ENCODE assay signal across 15 mouse cellular contexts in genomic region chr2:135954760-135955548, GRCm38 (mm10).
DNase-seq lines count a peak whose midpoint lies in the region; ATAC-seq lines count a peak whose summit lies in the region.
"Had no signal": no experiment of that assay in that cellular context is flagged by ENCODE, and none has a peak within 500 bp of the region (broad histone marks: within the 10 kb centered on the region; RNA-seq: fewer than 3 reads in every experiment).

No protein-coding gene starts in this region.

- ATAC-seq in kidney, embryonic 14.5 days (ENCODE audit: low FRiP score, low TSS enrichment) = no peak
- peak; percentile 41; the same call in 1 of the 2 replicates for ATAC-seq in intestine, embryonic 15.5 days
- no peak for ATAC-seq in hindbrain, embryonic 16.5 days

- no peak overlapping the region for H3K9ac ChIP-seq in kidney, embryonic 14.5 days (ENCODE audit: low read depth, low read length)
- H3K9ac ChIP-seq in intestine, embryonic 15.5 days = no peak overlapping the region
- H3K9ac ChIP-seq in hindbrain, embryonic 16.5 days (ENCODE audit: low read depth, low read length) = no peak overlapping the region
- H3K9ac ChIP-seq: forebrain, embryonic 12.5 days; heart, embryonic 15.5 days; lung, embryonic 15.5 days had no signal

- no peaks in the 10 kb centered on the region for H3K4me1 ChIP-seq in kidney, embryonic 14.5 days (ENCODE audit: control insufficient read depth, insufficient read depth, low read length)
- 0 out of 2 replicates have a peak, but pooled peaks cover 2% of the 10 kb centered on the region for H3K4me1 ChIP-seq in intestine, embryonic 15.5 days (replicated peaks)
- H3K4me1 ChIP-seq in limb, embryonic 10.5 days = peaks cover 4% of the 10 kb centered on the region; the same call in 1 of the 2 replicates
- no peaks in the 10 kb centered on the region for H3K4me1 ChIP-seq in hindbrain, embryonic 16.5 days (ENCODE audit: control insufficient read depth, insufficient read depth, low read depth, low read length)
- H3K4me1 ChIP-seq: forebrain, embryonic 12.5 days; heart, embryonic 15.5 days; midbrain, embryonic 10.5 days had no signal

- no peaks in the 10 kb centered on the region for H3K9me3 ChIP-seq in kidney, embryonic 14.5 days (ENCODE audit: control insufficient read depth, low read length)
- no peaks in the 10 kb centered on the region for H3K9me3 ChIP-seq in intestine, embryonic 15.5 days
- H3K9me3 ChIP-seq in limb, embryonic 10.5 days (replicated peaks) = no peaks in the 10 kb centered on the region
- no peaks in the 10 kb centered on the region for H3K9me3 ChIP-seq in hindbrain, embryonic 16.5 days (ENCODE audit: control insufficient read depth, low read length)
- H3K9me3 ChIP-seq: forebrain, embryonic 12.5 days; heart, embryonic 15.5 days; lung, embryonic 15.5 days; midbrain, embryonic 10.5 days had no signal

- no peak overlapping the region for H3K27ac ChIP-seq in kidney, embryonic 14.5 days (ENCODE audit: low read depth, low read length)
- H3K27ac ChIP-seq in intestine, embryonic 15.5 days = no peak overlapping the region
- no peak overlapping the region for H3K27ac ChIP-seq in limb, embryonic 10.5 days
- H3K27ac ChIP-seq in hindbrain, embryonic 16.5 days (ENCODE audit: low read depth, low read length) = no peak overlapping the region
- H3K27ac ChIP-seq: forebrain, embryonic 12.5 days; heart, embryonic 15.5 days; lung, embryonic 15.5 days; midbrain, embryonic 10.5 days had no signal

- peak; percentile 23 for DNase-seq in kidney, adult 18-20 months
- DNase-seq in kidney, postnatal 10 days = peak; percentile 38
- DNase-seq in lung, postnatal 14 days = peak; percentile 23
- no peak for DNase-seq in limb, embryonic 10.5 days (ENCODE audit: low spot score)
- DNase-seq: cerebellum, adult 9-11 months; right cerebral cortex, postnatal 25 days; thymus, postnatal 36 days had no signal

- no peak overlapping the region for H3K4me2 ChIP-seq in kidney, embryonic 14.5 days (replicated peaks; ENCODE audit: low read depth, low read length)
- no peak overlapping the region for H3K4me2 ChIP-seq in intestine, embryonic 15.5 days (replicated peaks)
- H3K4me2 ChIP-seq in hindbrain, embryonic 16.5 days (ENCODE audit: low read length) = no peak overlapping the region
- H3K4me2 ChIP-seq: forebrain, embryonic 12.5 days; heart, embryonic 15.5 days; lung, embryonic 15.5 days had no signal

- 78% methylated on average over 13 of the region's 13 CpGs for WGBS in kidney, embryonic 14.5 days
- WGBS in intestine, embryonic 15.5 days = 49% methylated on average over 13 of the region's 13 CpGs
- WGBS in limb, embryonic 10.5 days = 90% methylated on average over 13 of the region's 13 CpGs
- WGBS in hindbrain, embryonic 16.5 days = 90% methylated on average over 13 of the region's 13 CpGs

- no peak overlapping the region for H3K4me3 ChIP-seq in kidney, embryonic 14.5 days (ENCODE audit: low read length)
- H3K4me3 ChIP-seq in intestine, embryonic 15.5 days (replicated peaks) = no peak overlapping the region
- no peak overlapping the region for H3K4me3 ChIP-seq in limb, embryonic 10.5 days
- H3K4me3 ChIP-seq in hindbrain, embryonic 16.5 days (ENCODE audit: low read length) = no peak overlapping the region
- H3K4me3 ChIP-seq: forebrain, embryonic 12.5 days; heart, embryonic 15.5 days; lung, embryonic 15.5 days; midbrain, embryonic 10.5 days had no signal

- H3K36me3 ChIP-seq in kidney, embryonic 14.5 days (ENCODE audit: control insufficient read depth, insufficient read depth, low read length) = no peaks in the 10 kb centered on the region; the same call in 1 of the 2 replicates
- no peaks in the 10 kb centered on the region for H3K36me3 ChIP-seq in intestine, embryonic 15.5 days
- H3K36me3 ChIP-seq in limb, embryonic 10.5 days = no peaks in the 10 kb centered on the region
- H3K36me3 ChIP-seq in hindbrain, embryonic 16.5 days (ENCODE audit: control insufficient read depth, insufficient read depth, low read length) = peaks cover 5% of the 10 kb centered on the region; the same call in 1 of the 2 replicates
- H3K36me3 ChIP-seq: G1E; lung, embryonic 15.5 days had no signal

- no peaks in the 10 kb centered on the region for H3K27me3 ChIP-seq in kidney, embryonic 14.5 days (ENCODE audit: control insufficient read depth, insufficient read depth, low read length)
- H3K27me3 ChIP-seq in intestine, embryonic 15.5 days (replicated peaks) = 0 out of 2 replicates have a peak, but pooled peaks cover 8% of the 10 kb centered on the region
- H3K27me3 ChIP-seq in limb, embryonic 10.5 days (ENCODE audit: low read depth, poor library complexity, severe bottlenecking) = no peaks in the 10 kb centered on the region
- no peaks in the 10 kb centered on the region for H3K27me3 ChIP-seq in hindbrain, embryonic 16.5 days (replicated peaks; ENCODE audit: control insufficient read depth, insufficient read depth, low read length)
- H3K27me3 ChIP-seq: forebrain, embryonic 12.5 days; heart, embryonic 15.5 days; lung, embryonic 15.5 days had no signal
